Mouse (Mus musculus): ENCODE data around the gene Lmln. TPM values are rescaled to one million over a fixed set of nuclear protein-coding genes. Genes with fewer than 3 reads are reported as not detected.
A peak's percentile ranks its signal among the peaks of the same experiment; 100 is the strongest.
"Not testable (repeated sequence)": the region's sequence is repeated elsewhere in the genome, so short reads cannot be mapped to it uniquely, and the experiment has no call there.

Gene Lmln
- total RNA-seq, 1 experiment from 2014 or later = 0.57 TPM

DNA sequence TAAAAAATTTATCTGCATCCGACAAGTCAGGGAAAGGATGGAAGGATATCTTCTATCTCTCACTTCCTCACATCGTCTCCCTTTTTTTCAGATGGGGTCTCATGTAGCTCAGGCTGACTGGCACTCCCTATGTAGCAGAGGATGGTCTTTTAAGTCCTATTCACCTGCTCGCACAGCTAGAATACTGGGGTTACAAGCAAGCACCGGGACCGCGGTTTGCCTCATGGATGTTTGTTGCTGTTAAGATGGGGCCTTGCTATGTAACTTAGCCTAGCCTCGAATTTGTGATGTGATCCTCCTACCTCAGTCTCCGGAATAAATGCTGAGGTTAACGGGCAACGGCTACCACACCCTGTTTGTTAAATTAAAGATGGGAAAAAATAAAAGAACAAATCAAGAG lies 6.7 kb upstream of the Lmln start:
- no peak for ATAC-seq (replicated peaks; ENCODE audit: insufficient number of reproducible peaks, low FRiP score, low TSS enrichment, poor library complexity, severe bottlenecking)

DNA sequence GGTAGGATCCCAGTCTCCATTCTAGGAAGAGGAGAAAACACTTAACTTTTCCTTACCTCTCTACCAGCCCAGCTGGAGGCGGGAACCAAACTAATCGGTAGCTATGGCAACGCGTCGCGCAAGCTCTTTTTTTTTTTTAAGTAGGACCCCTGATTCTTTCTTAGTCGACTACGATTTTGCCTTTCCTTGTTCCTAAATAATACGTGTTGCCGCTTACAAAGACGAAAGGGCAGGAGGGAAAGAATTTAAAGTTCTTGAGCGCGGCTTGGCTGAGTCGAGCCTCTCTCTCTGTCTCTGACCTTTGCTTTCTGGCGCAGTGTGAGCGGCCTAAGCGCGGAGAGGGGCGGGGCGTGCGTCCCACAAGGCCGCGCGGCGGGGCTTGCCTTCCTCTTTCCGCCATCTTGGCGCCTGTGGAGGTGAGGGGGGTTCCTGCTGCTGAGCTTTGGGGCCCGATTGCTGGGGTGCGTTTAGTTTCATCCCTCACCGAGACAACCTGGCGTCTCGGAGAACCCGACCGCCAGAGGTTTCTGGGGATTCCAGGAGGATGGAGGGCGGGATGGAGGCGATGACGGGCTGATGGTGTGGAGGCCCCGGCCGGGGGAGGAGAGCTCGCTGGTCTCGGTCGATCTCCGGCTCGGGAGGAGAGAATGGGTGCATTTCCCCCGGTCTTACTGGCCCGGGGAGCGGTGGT lies 6.1 kb upstream of the Lmln start, which contains the start of the genes Iqcg and Rpl35a:
TSS of gene Iqcg (minus strand) at position 124 of the 691 bp plus-strand sequence.
TSS of gene Rpl35a (plus strand) at position 359 of the 691 bp plus-strand sequence.
- ATAC-seq (replicated peaks; ENCODE audit: insufficient number of reproducible peaks, low FRiP score, low TSS enrichment, poor library complexity, severe bottlenecking) = peak; percentile 86

DNA sequence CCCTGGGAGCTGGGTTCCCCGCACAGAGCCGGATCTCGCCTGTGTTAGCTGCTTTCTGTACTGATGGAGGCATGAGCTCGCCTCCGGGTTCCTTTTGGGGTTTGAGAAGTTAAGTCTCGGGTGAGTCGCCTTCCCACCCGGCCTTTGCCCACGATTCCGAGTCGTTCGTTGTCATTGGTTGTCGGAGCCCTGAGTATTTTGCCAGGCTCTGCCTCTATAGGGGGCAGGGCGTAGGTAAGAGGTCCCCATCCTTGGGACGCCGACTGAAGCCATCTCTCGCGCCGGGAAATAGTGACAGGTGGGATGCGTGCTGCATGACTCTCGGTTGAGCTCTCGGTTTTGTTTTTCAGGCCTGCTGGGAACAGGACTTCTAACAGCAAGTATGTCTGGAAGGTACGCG lies 5.5 kb upstream of the Lmln start:
- ATAC-seq (replicated peaks; ENCODE audit: insufficient number of reproducible peaks, low FRiP score, low TSS enrichment, poor library complexity, severe bottlenecking) = no peak

- no peak for ATAC-seq (replicated peaks; ENCODE audit: insufficient number of reproducible peaks, low FRiP score, low TSS enrichment, poor library complexity, severe bottlenecking)
Measured at GRCm38 (mm10) chr16:33058033-33058432, 4.3 kb upstream of the Lmln start.

GRCm38 (mm10) chr16:33058656-33059055 lies 3.7 kb upstream of the Lmln start:
- not testable (repeated sequence) for ATAC-seq (replicated peaks; ENCODE audit: insufficient number of reproducible peaks, low FRiP score, low TSS enrichment, poor library complexity, severe bottlenecking)

GRCm38 (mm10) chr16:33059471-33059870 lies 2.9 kb upstream of the Lmln start:
- ATAC-seq (replicated peaks; ENCODE audit: insufficient number of reproducible peaks, low FRiP score, low TSS enrichment, poor library complexity, severe bottlenecking) = no peak

GRCm38 (mm10) chr16:33060926-33061325 lies 1.4 kb upstream of the Lmln start:
- ATAC-seq (replicated peaks; ENCODE audit: insufficient number of reproducible peaks, low FRiP score, low TSS enrichment, poor library complexity, severe bottlenecking) = no peak

DNA sequence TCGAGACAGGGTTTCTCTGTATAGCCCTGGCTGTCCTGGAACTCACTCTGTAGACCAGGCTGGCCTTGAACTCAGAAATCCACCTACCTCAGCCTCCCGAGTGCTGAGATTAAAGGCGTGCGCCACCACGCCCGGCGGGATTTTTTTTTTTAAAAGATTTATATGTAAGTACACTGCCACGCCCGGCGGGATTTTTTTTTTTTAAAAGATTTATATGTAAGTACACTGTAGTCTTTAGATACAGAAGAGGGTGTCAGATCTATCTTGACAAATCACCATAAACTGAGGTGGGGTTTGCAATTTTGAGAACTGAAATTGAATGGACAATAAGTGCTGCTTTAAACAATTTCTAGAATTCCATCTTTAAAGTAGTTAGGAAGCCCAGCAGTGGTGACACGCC lies 921 bp upstream of the Lmln start:
- no peak for ATAC-seq (replicated peaks; ENCODE audit: insufficient number of reproducible peaks, low FRiP score, low TSS enrichment, poor library complexity, severe bottlenecking)

DNA sequence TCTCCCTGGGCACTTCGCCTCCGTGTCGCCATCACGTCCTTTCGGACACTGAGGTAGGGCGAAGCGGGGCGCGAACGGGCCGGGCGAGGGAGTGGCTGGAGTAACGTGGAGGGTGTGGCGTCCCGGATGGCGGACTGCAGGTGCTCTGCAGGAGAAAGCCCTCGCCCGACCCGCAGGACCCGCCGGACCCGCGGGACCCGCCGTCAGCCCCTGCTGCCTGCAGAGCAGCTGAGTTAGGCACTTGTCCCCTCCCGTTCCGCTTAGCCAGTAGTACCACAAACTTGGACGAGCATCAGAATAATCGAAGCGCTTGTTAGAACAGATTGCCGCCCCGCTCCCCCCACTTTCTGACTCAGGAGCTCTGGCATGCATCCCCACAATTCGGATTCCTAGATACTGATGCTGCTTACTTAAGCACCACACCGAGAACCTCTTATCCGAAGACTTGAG lies 386 bp downstream of the Lmln start:
- no peak for ATAC-seq (replicated peaks; ENCODE audit: insufficient number of reproducible peaks, low FRiP score, low TSS enrichment, poor library complexity, severe bottlenecking)

GRCm38 (mm10) chr16:33063267-33063666 lies 946 bp downstream of the Lmln start:
- no peak for ATAC-seq (replicated peaks; ENCODE audit: insufficient number of reproducible peaks, low FRiP score, low TSS enrichment, poor library complexity, severe bottlenecking)

DNA sequence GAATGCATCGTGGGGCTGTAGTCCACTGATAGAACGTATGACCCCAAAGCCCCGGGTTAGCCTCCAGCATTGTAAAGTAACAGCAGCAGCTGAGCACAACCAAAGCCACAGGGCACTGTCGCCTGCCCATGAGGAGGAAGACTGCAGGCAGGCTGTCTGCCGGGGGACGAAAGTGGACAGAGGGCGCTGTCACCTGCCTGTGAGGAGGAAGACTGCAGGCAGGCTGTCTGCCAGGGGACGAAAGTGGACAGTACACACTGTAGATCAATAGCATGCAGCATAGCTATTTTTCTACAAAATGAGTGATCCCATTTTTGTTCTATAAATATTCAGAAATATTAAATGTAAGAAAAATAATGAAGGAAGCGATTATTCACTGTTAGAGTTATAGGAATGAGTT lies 2.3 kb downstream of the Lmln start:
- ATAC-seq (replicated peaks; ENCODE audit: insufficient number of reproducible peaks, low FRiP score, low TSS enrichment, poor library complexity, severe bottlenecking) = no peak

DNA sequence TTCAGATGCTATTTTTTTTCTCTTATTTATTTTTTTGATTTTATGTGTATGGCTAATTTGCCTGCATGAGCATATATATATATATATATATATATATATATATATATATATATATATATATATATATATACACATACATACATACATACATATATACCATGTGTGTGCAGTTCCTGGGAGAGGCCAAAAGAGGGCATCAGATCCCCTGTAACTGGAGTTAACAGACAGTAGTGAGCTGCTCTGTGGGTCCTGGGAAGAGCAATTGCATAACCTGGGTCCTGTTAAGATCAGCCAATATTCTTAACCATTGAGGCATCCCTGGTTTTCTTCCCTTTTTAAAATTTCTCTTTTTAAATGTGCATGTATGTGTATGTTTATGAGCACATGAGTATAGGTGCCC lies 8.6 kb downstream of the Lmln start:
- ATAC-seq (replicated peaks; ENCODE audit: insufficient number of reproducible peaks, low FRiP score, low TSS enrichment, poor library complexity, severe bottlenecking) = no peak

GRCm38 (mm10) chr16:33072871-33073557 lies 10.7 kb downstream of the Lmln start:
- ATAC-seq (replicated peaks; ENCODE audit: insufficient number of reproducible peaks, low FRiP score, low TSS enrichment, poor library complexity, severe bottlenecking) = no peak

GRCm38 (mm10) chr16:33074967-33075366 lies 12.6 kb downstream of the Lmln start:
- ATAC-seq (replicated peaks; ENCODE audit: insufficient number of reproducible peaks, low FRiP score, low TSS enrichment, poor library complexity, severe bottlenecking) = no peak

GRCm38 (mm10) chr16:33076078-33076477 lies 13.8 kb downstream of the Lmln start:
- ATAC-seq (replicated peaks; ENCODE audit: insufficient number of reproducible peaks, low FRiP score, low TSS enrichment, poor library complexity, severe bottlenecking) = no peak

DNA sequence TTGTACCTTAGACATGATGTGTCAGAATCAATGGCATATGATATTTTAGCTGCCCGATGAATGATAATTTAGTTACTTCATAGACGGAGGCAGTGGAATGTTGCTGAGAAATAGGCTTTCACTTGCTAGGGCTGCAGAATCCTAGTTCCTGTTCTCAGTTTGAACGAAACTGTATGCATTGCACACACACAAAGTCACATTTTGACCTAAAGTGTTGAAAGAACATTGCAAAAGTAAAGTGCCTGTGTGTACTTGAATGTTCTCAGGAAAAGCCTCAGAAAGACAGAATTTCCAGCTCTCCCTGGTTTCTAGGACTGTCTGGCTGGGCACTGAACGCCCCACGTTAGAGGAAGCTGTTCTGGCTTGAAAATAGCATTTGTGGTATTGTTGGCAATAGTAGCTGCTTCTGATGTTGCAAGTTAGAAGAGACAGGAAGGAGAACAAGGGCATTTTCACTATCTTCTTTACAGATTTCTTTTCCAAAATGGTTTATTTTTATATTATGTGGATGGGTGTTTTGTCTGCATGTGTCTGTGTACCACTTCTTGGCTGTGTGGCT lies 14.8 kb downstream of the Lmln start:
- peak; percentile 64; the same call in 1 of the 2 replicates for ATAC-seq (replicated peaks; ENCODE audit: insufficient number of reproducible peaks, low FRiP score, low TSS enrichment, poor library complexity, severe bottlenecking)

GRCm38 (mm10) chr16:33080063-33080462 lies 17.7 kb downstream of the Lmln start:
- ATAC-seq (replicated peaks; ENCODE audit: insufficient number of reproducible peaks, low FRiP score, low TSS enrichment, poor library complexity, severe bottlenecking) = peak; percentile 54; the same call in 1 of the 2 replicates

GRCm38 (mm10) chr16:33082951-33083350 lies 20.6 kb downstream of the Lmln start:
- no peak for ATAC-seq (replicated peaks; ENCODE audit: insufficient number of reproducible peaks, low FRiP score, low TSS enrichment, poor library complexity, severe bottlenecking)

- no peak for ATAC-seq (replicated peaks; ENCODE audit: insufficient number of reproducible peaks, low FRiP score, low TSS enrichment, poor library complexity, severe bottlenecking)
Measured at GRCm38 (mm10) chr16:33083996-33084395, 21.7 kb downstream of the Lmln start.

DNA sequence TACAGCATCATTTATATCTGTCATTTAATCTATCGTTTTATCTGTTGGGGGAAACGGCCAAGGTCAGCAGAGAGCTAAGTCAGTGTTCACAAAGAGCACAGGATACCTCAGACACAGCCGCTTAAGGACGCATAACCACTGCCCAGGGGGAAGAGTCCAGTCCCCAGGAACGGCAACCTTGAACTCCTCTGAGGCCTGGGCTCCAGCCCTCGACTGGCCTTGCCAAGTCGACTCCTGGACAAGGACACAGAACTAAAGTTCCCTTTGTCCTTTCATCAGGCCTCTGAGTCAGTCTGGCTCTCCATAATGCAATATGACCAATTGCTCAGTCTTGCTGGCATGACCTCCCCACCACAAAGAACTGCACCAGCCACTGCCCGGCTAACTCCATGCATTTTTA lies 23.3 kb downstream of the Lmln start:
- ATAC-seq (replicated peaks; ENCODE audit: insufficient number of reproducible peaks, low FRiP score, low TSS enrichment, poor library complexity, severe bottlenecking) = no peak
